Mouse (Mus musculus): ENCODE results near the gene Xirp1.

DNA sequence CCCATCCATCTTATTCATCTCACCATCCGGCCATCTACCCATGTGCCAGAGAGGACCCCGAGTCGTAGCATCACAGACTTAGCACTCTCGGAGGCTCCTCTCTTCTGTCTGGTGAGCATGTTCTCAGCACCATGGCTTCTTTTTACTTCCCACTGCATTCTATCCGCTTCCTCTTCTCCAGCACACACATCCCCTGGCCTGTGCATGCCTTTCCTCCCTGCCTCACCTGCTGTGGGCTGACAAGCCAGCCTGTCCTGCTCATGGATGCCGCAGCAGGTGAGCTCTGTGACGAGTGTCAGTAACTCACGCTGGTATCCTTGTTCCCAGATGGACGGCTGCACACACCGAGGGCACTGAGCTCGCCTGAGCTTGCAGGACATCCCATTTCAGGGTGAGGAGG lies 46.4 kb upstream of the Xirp1 start, which contains the start of gene Cx3cr1:
- TF ChIP-seq CTCF (IDR thresholded peaks at IDR 0.05; ENCODE audit: extremely low read depth, insufficient read depth, insufficient read length, insufficient replicate concordance) (no peak), POLR2A (IDR thresholded peaks at IDR 0.05; ENCODE audit: low read depth, low read length) (no peak)
